Mouse (Mus musculus) thymus, postnatal 10 days (tissue): ENCODE measurements at regions not wholly inside any gene's neighbourhood (a gene's known extent, or its start where the extent isn't known, plus 50 kb on each side); places are given as distances from the start of the nearest gene placed in this dataset.
"Not testable (repeated sequence)": the region's sequence is repeated elsewhere in the genome, so short reads cannot be mapped to it uniquely, and the experiment has no call there.

Experiments
- DNase-seq, 2 experiments: peaks; one replicate each; pipeline ENCODE4 v3.0.0; 2021; ENCODE audit warnings: low spot score in 2 of 2

- no peak for DNase-seq
Observed at GRCm38 (mm10) chrX:93888480-93888879, 56.5 kb upstream of the Pdk3 start.

- no peak for DNase-seq
Observed at GRCm38 (mm10) chrX:93888966-93889365, 57.0 kb upstream of the Pdk3 start.

- DNase-seq, result peak; percentile 27 to 60
Observed at GRCm38 (mm10) chrX:93889394-93890042, 57.5 kb upstream of the Pdk3 start.

GRCm38 (mm10) chrX:93896838-93897820 lies 65.1 kb upstream of the Pdk3 start:
- DNase-seq, result no peak

DNA sequence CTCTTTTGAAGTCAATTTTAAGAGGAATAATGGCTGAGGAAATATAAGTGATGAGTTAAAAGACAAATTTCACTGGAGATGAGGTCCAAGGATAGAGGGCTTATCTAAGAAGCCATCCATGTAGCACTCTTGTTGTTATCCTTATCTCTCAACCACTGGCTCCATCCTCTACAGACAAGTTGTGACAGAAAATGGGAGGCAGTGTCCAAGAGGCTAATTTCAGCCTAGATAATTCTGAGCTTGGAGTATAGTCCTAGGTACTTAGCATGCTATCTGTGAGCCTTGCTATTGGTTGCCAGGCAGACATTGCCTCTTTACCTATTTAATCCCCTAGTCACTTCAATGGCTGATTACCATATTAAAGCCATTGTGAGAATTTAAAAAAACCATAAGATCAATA lies 65.2 kb upstream of the AU015836 start:
- DNase-seq, result no peak

GRCm38 (mm10) chrX:93905531-93905930 lies 62.9 kb upstream of the AU015836 start:
- DNase-seq, result no peak

DNA sequence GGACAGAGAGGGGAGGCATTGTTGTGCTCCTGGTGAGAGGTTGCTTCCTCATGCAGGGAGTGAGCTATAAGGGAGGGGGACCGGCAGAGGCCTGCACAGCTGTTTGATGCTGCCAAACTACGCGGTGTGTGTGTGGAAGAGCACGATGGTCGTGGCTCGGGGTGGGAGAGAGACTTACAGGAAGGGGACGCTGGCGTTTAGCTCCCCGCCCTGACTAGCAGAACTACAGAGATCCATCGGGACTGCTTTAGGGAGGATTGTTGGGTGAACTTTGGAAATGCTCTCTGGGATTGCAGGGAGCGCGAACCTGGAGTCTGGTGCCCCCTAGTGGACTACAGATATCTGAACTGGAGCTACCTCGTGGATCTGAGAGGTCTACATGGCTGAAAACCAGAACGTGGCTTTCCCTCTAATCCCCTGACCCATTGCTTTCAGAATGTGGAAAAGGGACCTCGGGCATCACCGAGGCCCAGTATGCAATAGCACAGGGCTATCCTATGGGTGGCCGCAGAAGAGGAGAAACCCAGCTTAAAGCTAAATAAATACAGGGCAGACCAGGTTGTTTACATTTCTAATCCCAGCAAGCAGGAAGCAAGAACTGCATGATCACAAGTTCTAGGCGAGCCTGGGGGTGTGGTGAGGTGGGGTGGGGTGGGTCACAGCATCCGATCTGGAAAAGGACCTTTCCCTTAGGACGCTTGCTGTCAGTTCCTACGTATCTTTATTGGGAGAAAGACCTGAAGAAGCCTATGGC lies 57.2 kb upstream of the AU015836 start:
- peak in 1 of 2 experiments; percentile 39 for DNase-seq

GRCm38 (mm10) chrX:93915548-93915947 lies 52.9 kb upstream of the AU015836 start:
- DNase-seq, result no peak

GRCm38 (mm10) chrX:93917367-93917766 lies 51.1 kb upstream of the AU015836 start:
- DNase-seq, result not testable (repeated sequence)
